Mouse (Mus musculus) T-helper 17 cell (primary cell): ENCODE measurements around the gene Zfp839.
"Not testable (repeated sequence)": the region's sequence is repeated elsewhere in the genome, so short reads cannot be mapped to it uniquely, and the experiment has no call there.

Experiments used
- in situ Hi-C, 2 experiments: fragments of 300-600 bp; cut with MboI, MseI; formaldehyde crosslinking; loops; 1 replicate in 1 of 2; 2 replicates in 1 of 2; pipeline ENCODE4 v1.15.1; 2025; ENCODE audit warnings: high pct_unique_total_duplicates in 2 of 2

Zfp839 gene

DNA sequence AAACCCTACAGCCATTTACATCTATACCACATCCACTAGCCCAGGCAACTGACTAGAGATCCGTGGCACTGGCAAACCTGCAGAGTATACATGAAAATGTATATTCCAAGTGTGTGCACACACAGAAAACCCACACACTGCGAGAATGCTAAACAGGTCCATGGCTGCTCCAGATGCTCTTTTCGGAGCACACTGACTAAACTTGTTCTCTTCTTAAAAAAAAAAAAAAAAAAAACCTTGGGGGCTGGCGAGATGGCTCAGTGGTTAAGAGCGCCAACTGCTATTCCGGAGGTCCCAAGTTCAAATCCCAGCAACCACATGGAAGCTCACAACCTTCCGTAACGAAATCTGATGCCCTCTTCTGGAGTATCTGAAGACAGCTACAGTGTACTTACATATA, 12.2 kb upstream of the Zfp839 start:
- in situ Hi-C loops = loop anchor here in 1 of 2 experiments (5.0 kb wide), 1 partner anchor 416 kb away; no protein-coding TSS in a partner anchor

DNA sequence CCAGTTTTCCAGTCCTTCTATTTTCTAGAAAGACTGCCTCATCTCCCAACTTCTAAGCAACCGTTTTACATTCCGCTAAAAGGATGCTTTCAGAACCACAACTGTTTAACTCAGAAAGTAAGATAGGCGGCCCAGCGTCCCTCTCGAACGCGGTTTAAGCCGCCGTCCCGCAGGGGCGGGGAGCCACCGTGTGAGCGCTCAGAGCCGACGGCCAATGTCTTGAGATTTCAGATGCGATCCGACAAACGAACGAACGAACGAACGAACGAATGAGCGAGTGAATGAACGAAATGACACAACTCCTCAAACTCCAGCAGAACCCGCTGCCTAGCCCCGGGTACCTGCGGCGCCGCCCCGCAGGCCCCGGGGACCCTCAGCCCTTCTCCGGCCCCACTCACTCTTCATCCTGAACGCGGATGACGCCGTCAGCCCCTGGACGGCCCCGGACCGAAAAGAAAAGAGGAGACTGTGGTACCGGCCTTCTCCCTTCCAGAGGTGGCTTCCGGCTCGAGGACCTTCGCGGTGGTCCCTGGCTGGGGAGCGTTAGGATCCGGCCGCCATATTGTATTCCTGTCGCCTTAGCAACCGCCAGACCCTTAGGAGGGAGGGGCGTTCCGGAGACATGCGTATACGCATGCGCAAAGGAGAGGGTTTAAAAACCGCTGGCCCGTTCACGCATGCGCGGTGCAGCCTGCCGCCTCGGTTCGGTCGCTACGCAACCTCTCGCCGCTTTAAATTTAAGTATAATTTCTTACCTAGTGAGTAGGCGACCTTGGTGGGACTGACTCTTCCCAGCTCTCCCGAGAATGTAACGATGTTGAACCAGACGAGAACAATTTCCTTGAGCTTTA, 9.5 kb upstream of the Zfp839 start, which contains the start of gene Mok:
Gene Mok, minus strand, starts transcription at position 592 of the 851 bp plus-strand sequence.
- in situ Hi-C loops = loop anchor here (5.0 kb wide), 4 partner anchors 123 to 418 kb away; partner anchors contain the start of genes Dync1h1 (in 2 of the 2) and 1700001K19Rik (in 1 of the 2)

DNA sequence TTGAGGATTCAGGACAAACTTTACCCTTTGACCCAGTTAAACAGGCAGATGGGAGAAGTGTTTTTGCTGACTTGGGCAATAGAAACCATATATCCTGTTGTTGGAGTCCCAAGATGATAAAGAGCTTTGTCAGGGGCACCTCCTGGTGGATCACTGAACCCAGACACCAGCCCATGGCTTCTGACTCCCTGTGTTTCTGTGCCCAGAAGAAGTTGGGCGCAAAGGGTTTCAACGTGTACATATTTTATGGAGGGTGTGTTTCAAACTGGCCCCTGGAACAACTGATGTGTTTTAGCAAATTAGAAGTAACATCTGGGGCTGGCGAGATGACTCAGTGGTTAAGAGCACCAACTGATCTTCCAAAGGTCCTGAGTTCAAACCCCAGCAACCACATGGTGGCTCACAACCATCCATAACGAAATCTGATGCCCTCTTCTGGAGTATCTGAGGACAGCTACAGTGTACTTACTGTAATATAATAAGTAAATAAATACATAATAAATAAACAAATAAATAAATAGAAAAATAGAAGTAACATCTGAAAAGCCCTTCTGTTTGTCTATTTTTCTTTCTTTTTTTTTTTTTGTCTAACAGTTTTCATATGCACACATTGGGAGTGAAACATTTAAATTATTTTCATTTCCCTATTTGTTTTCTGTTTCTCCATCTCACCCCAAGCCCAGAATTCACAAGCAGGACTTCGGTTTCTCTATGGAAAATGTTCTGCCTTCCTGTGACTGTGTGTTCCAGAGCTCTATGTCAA, 8.1 kb upstream of the Zfp839 start:
- in situ Hi-C loops = loop anchor here (5.0 kb wide), 4 partner anchors 125 to 420 kb away; partner anchors contain the start of genes Dync1h1 (in 2 of the 2) and 1700001K19Rik (in 1 of the 2)

DNA sequence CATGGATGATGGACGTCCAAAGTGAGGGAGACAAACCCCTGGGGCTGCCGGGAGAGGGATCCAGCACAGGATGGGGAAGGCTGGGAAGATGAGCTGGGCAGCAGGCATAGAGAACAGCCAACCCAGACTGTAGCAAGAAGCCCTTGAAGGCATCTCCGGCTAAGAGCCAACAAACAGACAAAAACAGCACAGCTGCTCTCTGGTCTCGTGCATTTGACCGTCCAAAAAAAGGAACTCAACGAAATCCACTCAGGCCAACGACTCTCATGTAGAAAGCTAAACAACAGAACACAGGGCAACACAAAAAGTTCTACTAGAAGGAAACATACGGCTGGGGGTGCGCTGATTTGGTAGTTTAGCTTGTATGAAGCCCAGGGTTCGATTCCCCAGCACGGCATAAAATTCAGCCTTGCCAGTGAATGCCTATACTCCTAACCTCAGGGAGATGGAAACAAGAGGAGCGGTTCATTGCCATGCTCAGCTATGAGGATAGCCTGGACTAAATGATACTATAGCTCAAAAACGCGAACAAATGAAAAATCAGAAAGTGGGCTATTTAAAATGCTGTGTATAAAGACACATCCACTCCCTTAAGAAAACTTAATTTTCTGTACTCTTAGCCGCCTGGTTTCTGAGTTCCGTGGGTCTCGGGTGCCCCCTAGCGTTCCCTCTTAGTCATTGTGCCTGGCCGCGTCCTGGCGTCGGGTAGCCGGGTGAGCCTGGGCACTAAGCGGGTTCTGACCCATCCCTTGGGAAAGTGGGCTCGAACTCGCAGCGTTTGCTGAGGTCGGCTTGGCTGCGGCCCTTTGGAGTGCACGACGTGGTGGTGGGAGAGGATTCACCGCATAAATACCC, 6.6 kb upstream of the Zfp839 start:
- in situ Hi-C loops = loop anchor here (5.0 kb wide), 4 partner anchors 126 to 421 kb away; partner anchors contain the start of genes Dync1h1 (in 2 of the 2) and 1700001K19Rik (in 1 of the 2)

DNA sequence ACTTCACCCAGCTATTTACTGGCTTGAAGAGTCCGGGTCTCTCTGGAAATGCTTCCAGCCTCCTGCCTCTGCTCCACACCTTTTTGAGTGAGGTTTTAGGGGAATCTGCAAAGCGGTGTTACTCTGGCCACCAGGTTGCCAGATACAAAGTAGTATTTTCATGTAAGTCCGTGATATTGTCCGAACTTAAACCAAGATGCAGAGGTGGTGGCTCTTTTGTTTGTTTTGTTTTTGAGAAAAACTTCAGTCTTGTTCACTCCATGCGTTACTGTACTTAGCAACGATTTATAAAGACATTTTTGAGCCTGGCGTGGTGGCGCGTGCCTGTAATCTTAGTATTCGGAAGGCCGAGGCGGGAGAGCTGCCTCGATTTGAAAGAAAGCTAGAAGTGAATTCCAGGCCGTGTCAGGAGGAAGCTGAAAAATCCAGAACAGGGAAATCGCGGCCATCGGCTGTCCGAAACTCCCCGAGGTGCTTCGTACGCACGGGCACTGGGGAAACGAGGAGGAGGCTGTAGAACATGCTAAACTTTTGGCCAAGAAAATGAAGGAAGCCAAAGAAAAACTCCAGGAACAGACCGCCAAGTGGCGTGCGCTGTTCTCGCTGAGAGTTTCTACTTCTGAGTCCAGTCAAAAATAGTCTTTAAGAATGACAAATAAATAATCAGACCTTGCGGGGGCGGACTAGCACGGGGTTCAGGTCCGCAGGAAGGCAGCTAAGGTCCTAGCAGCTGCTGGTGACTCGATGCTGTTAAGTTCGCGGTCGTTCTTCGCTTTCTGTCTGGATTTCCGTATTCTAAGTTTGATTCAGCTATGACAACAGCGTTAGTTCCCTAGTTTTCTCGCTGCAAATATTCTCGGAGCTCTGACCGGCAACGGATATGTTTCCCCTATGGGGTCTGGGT, 5.6 kb upstream of the Zfp839 start:
- in situ Hi-C loops = loop anchor here (5.0 kb wide), 4 partner anchors 127 to 422 kb away; partner anchors contain the start of genes Dync1h1 (in 2 of the 2) and 1700001K19Rik (in 1 of the 2)

DNA sequence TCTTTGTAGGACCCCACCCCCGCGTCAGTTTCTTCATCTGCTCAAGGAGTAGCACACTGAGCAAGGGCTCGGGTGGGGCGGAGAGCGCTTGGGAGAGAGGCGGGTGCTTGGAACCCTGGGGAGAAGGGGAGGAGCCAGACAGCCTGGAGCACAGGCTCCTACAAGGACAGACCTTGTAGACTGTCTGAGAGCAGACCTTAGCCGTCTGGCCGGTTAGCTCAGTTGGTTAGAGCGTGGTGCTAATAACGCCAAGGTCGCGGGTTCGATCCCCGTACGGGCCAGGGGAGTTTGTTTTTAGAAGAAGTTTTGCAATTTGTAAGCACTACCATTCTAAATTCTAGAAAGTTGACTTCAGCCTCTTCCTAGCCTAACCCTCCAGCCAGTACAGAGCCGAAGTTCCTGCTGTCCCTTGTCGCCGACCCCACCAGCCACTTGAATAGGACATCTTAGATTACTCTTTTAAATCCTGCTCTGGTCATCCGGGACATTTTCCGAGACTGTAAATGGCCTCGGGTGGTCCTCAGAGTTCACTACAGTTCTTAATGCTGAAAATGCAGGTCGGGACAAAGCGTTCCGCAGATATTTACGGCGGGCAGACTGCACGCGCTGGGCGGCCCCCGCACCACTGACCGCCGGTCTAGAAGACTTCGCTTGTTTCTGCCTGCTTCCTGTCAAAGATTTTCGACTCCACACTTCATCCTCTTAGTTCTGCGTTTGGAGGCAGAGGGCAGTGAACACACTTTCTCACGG, 4.7 kb upstream of the Zfp839 start:
- in situ Hi-C loops = no loop called here

DNA sequence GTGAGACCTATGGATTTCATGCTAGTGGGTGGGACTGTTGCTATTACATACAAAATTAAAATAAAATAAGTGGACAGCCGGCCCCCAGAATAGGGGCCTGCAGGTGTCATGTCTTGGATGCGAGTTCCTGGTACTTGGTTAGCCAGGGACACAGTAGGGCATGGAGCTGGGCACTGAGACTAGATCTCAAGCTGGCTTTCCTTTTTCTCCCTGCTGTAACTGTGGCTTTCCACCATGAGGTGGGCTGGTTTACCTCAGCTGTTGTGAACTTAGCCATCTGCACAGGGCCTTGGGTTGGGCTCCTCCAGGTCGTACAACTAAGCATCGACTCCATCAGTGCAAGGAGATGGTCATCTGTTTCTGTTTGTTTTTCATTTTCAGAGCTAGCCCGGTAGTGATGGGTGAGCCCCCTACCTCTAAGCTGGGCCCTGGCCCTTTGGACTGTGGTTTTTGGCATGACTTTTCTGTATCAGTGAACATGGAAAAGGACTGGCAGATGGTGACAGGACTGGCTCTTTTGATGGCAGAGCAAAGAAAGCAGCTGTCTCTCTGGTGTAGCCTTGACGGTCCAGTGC, 3.8 kb upstream of the Zfp839 start:
- in situ Hi-C loops = no loop called here

DNA sequence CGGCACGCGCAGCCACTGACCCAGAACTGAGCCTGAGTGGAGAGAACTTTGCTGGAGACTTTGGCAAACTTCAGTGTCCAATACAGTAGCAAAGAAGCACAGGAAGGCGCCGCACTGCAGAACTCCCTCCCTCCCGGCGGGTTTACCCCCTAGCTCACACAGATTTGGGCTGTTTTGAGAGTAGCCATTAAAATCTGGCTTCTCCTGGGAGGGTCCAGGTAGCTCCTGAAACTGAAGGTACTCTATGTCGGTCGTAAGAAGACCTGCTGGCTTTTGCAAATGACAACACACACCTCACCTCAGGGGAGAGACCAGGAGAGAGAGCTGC, 840 bp downstream of the Zfp839 start:
- in situ Hi-C loops = no loop called here

DNA sequence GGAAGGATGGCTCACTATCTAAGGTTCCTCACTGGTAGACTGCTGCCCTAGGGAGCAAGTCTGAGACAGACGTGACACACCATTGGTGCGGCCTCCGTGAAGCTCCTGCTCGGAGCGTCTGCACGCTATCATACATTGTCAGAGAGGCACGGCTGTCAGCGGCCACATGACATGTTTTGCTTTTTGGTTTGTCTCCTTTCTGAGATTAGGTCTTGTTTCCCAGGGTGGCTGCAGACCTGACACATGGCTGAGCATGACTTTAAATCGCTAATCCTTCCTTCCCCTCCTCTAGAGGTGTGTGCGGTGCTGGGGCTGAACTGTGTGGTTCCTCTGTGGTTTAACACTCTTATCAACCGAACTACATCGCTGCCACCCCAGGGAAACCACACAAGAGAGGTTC, 1.4 kb downstream of the Zfp839 start:
- in situ Hi-C loops = no loop called here

DNA sequence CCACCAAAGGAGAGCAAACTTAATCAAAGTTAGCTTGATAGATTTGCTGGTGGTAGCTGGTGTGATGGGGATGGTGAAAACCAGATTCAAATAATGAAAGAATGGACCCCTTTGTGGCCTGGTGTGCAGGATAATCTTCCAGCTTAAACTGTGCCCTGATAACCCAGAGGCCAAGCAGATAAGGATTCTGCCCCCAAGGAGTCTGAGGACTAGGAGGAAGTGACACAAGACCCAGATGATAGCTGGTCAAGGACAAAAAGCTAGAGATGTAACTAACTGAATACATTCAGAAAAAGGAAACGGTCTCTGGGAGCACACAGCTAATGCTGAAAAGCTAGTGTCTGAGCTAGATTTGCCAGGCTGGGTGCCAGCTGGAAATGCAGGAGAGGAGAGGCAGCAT, 1.9 kb downstream of the Zfp839 start:
- in situ Hi-C loops = no loop called here

DNA sequence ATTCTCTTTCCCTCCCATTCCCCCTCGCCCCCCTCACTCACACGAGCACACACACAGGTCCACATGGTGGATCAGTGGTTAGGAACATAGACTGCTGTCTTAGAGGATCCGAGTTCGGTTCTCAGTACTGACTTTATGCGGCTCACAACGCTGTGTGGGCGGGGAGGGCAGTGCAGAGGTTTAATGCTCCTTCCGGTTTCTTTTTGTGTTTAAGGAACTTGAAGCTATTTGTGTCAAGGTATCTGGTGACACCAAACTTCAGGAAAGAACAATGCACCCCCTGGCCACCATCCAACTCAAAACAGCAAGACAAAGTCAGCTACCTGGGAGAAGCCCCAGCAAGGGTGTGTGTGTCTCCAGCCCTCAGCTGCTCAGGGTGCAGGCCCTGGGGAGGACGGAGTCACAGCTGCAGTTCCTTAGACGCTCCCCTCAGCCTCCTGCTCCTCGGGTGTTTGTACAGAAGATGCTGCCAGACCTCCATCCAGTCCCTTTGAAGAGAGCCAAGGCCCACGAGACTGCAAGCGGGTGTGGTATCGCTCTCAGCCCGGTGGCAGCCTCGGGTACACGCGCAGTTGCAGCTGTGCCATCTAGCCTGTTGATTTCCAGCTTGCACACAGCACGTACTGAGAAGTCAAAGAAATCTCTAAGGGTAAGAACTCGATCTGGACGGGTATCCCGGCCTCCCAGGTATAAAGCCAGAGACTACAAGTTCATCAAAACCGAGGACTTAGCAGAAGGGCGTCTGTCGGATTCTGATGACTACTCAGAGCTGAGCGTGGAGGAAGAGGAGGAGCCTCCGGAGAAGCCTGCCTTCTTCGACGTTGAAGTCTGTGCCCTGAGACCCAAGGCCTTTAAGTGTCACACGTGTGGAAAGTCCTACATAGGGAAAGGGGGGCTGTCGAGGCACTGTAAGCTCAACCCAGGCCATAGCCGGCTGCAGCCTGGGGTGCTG, 5.0 kb downstream of the Zfp839 start:
- in situ Hi-C loops = no loop called here

DNA sequence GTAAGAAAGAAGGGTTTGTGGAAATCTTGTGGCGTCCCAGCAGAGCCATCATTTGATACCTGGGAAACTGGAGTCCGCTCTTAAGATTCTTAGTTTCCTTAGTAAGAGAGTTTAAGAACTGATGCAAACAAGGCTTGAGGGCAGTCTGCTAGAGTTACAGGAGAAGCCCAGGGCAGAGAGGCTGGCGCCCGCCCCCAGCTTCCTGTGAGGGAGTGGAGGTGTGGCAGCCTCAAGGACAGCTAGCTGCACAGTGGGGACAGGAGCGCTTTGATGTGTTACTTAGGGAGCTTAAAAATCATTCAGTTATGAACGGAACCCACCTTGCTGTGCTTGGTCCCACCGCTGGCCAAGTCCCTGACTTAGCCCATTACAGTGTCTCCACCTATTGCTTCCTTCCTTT, 7.1 kb downstream of the Zfp839 start:
- in situ Hi-C loops = no loop called here

DNA sequence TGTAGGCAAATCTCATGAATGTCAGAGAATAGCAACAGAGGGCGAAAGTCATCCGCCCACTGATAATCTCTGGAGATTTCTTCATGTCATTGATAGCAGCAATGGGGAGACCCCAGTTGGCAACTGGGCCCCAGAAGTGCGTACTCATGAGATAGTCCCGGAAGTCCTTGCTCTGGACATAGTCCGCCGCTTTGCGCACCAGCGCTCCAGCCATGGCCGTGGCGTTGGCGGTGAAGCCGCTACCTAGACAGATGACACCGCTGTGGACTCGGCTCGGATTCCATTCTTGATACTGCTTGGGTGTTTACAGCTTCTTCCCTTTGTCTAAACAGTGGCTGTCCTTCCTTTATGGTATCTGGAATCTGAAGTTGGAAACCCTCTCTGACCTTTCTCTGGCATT, 8.6 kb downstream of the Zfp839 start:
- in situ Hi-C loops = not testable (repeated sequence)

DNA sequence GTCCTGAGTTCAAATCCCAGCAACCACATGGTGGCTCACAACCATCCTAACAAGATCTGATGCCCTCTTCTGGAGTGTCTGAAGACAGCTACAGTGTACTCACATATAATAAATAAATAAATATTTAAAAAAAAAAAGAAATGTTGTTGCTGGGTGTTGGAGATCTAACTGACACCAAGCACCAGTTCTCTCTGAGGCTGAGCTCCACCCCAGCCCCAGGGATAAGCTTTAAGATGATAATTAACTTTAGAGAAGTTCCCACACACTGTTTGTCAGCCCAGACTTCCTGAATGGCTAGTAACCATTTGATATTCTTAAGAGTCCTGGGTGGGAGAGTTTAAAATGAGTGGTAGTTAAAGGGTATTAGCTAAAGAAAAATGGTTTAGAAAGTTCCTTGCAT, 10.2 kb downstream of the Zfp839 start:
- in situ Hi-C loops = no loop called here

DNA sequence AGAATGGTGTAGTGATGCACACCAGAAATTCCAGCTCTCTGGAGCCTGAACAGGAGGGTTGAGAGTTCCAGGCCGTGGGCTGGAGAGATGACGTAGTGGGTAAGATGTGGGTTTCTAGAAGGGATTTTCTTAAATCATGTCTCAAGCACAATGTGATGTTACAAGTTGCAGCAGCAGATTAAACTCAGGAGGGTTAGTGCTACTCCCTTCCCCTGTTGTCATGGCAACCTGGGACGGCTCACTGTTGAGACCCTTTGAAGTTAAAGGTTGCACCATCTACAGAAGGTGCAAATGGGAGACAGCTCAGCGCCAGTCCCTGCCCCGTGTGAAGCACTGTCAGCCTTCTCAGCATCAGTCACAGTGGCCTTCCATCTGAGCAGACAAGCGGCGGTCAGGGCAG, 11.2 kb downstream of the Zfp839 start:
- in situ Hi-C loops = no loop called here

DNA sequence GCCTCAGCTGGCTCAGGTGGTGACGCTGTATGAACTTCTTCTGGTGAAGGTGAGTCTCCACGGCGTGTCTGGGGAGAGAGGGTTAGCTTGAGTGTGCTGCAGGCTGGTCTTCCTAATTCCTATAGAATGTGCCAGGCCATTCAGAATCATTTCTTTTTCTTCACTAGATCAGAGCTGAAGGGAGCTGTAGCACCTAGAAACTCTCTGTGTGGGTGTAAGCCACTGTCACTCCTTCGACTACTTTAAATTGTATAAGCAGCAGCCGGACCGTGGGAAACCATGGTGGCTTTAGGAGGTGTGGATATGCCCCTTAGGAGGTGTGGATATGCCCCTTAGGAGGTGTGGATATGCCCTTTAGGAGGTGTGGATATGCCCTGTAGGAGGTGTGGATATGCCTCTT, 14.0 kb downstream of the Zfp839 start:
- in situ Hi-C loops = no loop called here

DNA sequence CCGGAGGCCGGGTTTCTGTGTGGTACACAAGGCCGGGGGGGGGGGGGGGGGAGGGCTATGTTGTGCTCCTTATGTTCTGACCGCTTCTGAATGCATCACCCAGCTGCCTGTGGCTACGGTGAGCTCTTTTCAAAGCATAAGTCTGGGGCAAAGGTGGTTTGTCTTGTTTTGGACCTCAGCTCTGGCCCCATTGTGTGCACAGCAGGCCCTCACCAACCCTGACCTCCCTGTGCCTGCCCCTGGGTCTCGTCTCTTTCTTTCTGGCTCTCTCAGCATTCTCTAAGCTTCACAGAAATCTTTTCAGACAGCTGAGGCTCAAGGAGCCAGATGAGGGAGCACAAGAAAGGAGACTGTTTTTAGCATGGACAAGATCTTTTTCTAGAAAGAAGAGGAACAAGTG, 15.5 kb downstream of the Zfp839 start:
- in situ Hi-C loops = no loop called here

DNA sequence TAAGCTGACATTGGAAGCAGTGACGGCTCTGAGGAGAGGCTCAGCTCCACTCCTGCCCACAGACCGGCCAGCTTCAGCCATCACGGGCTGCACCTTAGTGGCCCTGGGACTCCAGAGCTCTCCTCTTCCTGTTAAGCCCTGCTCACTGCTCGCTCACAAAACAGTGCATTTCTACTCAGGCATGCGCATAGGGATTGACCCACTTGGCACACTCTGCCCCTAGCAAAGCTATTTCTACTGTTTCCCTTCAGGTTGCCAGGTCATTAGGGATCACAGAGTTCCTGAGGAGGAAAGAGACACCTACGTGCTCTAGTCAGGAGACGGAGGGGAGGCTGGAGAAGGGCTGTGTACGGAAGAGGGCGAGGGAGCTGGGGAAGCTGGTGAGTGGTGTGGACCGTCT, 15.9 kb downstream of the Zfp839 start:
- in situ Hi-C loops = no loop called here
